Mouse (Mus musculus) testis, adult 2 months (tissue): ENCODE measurements around the gene Ttyh1.

Experiments
- CTCF ChIP-seq: fragments of 200-500 bp; IDR thresholded peaks from 2 replicates; pipeline ENCODE4 v1.5.1; 2012; ENCODE audit warnings: low read depth, mild to moderate bottlenecking, inconsistent platforms, low read length, moderate library complexity; ENCODE audit not compliant: control insufficient read depth, insufficient read depth, insufficient replicate concordance
- POLR2A ChIP-seq: fragments of 200-500 bp; IDR thresholded peaks from 2 replicates; pipeline ENCODE4 v1.6.1; 2012; ENCODE audit warnings: low read depth, mild to moderate bottlenecking, inconsistent platforms, low read length, moderate library complexity; ENCODE audit not compliant: control insufficient read depth

GRCm38 (mm10) chr7:4143506-4143905 is 24.3 kb downstream of the Ttyh1 start:
- TF ChIP-seq CTCF (no peak), POLR2A (no peak)
